Mouse (Mus musculus): Measurements from ENCODE around the gene Map4k5.

Gene Map4k5

GRCm38 (mm10) chr12:69845722-69846121, 47.3 kb downstream of the Map4k5 start:
- CTCF ChIA-PET, result interaction anchor here (0.6 to 1.5 kb wide), 2 partner anchors 18 to 605 kb away, joined by 3 to 9 read pairs; partner anchors contain the start of gene Klhdc1

DNA sequence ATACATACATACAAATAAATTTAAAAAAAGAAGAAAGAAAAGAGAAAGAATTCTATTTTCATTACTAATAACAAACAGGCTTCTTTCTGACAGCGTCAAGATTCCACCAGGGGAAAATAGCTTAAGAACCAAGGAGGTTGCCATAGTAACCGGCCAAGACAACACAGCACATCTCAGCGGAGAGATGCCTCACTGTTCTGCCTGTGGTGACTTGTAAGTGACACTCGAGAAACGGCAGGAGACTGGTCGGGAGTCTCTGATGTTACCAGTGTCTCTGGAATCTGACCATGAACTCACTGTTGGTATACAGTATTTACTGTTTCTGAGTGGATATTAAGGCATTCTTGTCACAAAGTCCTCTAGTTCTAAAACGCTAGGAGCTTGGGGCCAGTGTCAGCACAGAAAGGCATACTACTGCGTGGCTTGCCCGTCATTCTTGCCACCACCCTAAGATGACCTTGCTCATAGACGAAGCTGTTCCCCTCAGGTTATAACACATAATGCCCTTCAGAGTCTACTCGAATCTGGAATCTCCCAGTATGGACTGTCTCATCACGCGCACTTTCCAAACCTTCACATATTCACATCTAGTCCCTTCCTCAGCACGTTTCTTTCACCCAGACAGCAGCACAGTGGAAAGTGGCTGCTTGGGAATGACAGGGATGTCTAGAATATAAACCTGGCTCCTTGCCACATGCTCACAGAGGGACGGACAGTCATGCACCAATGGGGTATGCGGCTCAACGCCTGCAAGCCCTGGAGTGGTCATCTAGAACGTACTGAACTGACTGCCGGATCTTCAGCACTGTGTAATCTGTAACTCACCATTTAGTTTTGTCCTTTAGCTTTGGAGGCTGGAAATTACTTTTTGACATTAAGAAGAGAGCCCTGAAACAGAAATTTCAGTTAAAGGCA, 49.2 kb downstream of the Map4k5 start:
- CTCF ChIA-PET, result interaction anchor here (1.5 kb wide), 1 partner anchor 20 kb away, joined by 9 read pairs; no protein-coding TSS in a partner anchor

- CTCF ChIA-PET, result no interaction called here
These were observed 54.6 kb downstream of the Map4k5 start for GRCm38 (mm10) chr12:69838376-69838775.

- CTCF ChIA-PET, result interaction anchor here (0.9 kb wide), 1 partner anchor 76 kb away, joined by 5 read pairs; no protein-coding TSS in a partner anchor
These were observed 58.9 kb downstream of the Map4k5 start for GRCm38 (mm10) chr12:69833982-69834604.

- CTCF ChIA-PET, result no interaction called here
These were observed 61.6 kb downstream of the Map4k5 start for GRCm38 (mm10) chr12:69831239-69831910.

- CTCF ChIA-PET, result no interaction called here
These were observed 64.8 kb downstream of the Map4k5 start for GRCm38 (mm10) chr12:69828214-69828613.

DNA sequence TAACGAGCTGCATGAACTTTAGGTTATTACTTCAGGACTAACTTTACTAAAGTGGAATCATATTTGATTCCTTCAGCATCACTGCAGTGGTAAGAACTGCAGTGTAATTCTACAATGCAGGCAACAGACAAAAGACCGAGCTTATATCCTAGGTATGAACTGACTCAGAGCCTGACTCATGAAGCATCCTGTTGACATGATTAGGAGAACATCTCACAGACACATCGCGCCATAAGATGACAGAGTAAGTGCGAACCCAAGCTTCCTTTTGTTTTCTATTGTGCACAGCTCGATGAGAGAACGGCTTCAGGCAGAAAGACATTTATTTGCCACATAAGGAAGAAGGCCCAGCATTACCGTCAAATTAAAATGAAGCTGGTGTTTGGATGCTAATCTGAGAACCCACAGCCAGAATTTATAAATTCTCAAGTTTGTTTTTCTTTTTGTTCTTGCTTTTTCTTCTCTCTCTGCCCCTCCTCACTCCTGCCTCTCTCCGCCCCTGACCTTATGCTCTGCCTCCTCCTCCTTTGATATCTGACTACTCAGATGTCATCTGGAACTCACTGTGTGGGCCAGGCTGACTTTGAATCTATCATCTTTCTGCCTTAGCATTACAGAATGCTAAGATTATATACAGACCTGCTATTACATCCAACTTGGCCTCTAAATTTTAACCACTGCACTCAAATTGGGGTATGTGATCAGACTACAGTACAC, 68.0 kb downstream of the Map4k5 start:
- CTCF ChIA-PET, result no interaction called here

DNA sequence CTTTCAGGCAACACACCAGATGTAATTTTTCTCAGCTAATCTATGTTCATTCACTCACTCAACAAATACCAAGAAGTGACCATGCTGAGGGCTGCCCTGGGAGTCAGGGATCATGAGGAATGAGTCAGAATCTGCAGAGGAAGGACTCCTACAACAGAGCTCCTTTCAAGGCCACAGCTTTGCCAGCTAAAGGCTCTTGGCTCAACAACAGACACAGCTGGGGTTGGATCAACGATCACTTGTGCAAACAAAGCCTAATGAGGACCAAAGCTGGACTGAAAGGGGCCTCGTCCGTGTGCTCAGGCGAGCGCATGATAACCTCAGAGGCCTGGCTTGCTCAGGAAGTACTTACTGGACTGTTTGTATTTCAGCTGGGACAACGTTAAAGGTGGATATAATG, 78.7 kb downstream of the Map4k5 start:
- CTCF ChIA-PET, result no interaction called here

- CTCF ChIA-PET, result interaction anchor here (0.6 kb wide), 1 partner anchor 92 kb away, joined by 3 read pairs; no protein-coding TSS in a partner anchor
These were observed 79.4 kb downstream of the Map4k5 start for GRCm38 (mm10) chr12:69813596-69813995.

DNA sequence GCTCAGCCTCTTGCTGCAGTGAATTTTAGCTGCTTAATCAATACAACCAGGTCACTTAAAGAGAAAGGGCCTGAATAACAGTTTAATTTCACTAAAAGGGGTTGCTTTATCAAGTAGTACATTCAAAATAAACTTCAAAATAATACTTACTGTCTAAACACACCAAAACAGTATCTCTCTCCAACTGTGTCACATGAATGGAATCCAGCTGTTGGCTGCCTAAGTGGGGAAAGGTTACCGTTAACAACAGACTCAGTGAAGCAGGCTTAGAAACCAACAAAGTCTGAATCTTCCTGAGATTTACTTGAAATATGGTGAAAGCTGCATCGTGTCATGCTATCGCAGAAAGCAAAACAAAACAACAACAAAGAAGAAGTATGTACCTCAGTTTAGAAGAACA, 80.0 kb downstream of the Map4k5 start:
- CTCF ChIA-PET, result no interaction called here

- CTCF ChIA-PET, result no interaction called here
These were observed 81.0 kb downstream of the Map4k5 start for GRCm38 (mm10) chr12:69811976-69812375.

GRCm38 (mm10) chr12:69809439-69809838, 83.6 kb downstream of the Map4k5 start:
- CTCF ChIA-PET, result no interaction called here

- CTCF ChIA-PET, result no interaction called here
These were observed 85.5 kb downstream of the Map4k5 start for GRCm38 (mm10) chr12:69807399-69807985.

- CTCF ChIA-PET, result no interaction called here
These were observed 87.9 kb downstream of the Map4k5 start for GRCm38 (mm10) chr12:69805148-69805547.

DNA sequence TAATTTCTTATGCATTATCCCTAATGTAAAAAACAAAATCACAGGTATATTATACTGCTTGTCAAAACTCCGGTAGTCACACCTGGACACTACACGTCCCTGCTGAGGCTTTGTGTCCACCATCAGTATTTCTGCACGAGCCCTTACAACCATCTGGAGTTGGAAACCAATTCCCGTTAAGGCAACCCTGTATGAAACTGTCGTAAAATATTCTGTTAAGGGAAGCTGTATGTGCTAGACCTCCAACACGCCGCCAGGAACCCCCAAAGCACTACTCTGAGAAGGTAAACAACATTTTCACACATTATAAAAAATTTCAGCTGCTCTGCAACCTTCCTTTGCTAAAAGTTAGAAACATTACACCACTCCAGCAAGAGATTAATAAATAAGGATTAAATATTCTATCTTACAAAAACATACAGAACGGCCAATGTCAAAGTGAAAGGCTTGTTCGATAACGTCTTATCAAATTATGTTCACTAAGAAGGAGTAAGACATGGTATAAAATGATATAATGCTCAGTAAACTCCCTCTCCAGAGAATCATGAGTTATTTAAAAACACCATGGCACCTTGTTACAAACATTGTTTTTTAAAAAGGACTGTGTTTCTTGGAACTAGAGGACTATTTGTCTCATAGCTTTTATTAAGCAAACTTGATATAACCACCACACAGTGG, 88.5 kb downstream of the Map4k5 start:
- CTCF ChIA-PET, result no interaction called here

GRCm38 (mm10) chr12:69803196-69803595, 89.8 kb downstream of the Map4k5 start:
- CTCF ChIA-PET, result no interaction called here

GRCm38 (mm10) chr12:69800586-69800985, 92.4 kb downstream of the Map4k5 start:
- CTCF ChIA-PET, result no interaction called here

DNA sequence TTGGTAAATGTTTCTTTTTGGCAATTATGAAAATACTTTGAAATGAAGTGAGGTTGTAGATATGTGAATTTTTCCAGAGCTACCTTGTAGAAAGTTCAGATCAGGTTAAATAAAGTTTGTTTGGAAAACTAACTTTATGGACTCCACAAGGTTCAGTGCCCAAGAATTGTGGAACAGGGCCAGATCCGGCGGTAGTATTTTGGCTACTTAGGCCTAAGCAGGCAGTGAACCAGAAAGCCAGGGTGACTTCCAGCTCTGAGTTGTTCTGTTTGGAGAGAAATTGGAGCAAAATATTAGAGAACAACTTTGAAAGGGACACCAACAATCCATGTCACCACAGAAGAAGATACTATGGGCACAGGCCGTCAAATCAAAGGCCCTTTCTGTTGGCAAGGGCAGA, 96.7 kb downstream of the Map4k5 start:
- CTCF ChIA-PET, result no interaction called here

DNA sequence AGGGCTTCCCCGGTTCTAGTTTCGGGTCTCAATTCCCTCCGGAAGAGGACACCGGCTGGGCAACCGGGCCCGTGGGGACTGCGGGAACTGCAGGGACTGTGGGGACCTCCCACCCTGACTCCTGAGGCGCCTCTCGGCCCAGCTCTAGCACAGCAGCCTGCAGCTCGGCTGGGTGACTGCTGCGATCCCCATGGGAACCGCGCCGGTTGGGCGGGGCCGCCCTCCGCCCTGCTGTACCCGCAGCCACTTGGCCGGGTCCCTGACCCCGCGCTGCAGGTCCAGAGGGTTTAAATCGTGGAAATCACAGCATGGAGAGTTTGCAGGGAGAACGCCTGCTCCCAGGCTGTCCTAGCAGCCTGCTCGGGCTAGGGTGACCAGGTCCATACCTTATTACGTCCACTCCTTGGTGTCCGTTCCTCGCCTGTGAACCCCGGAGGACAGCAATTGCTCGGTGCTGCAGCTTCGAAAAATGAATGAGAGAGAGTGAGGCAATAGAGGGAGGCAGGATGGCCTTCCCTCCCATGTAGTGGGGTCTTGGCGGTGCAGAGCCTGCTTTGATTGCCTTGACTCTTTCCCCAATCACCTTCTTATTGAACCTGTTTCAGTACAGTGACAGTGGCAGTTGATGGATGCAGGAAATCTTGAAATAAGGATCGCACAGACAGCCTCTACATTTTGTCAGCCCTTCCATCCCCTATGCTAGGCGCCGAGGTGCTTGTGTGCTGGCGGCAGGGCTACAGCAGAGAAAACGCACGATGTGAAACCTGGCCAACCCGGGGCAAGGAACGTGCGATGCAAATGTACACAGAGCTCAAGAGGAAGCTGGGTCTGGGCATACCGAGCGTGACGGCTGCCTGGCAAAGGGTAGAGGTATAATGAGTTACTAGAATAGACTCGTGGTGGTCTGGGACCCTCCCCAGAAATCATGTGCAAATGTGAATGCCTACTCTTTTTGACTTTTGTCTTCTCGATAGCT, 102.2 kb downstream of the Map4k5 start, which contains the start of gene Cdkl1:
Cdkl1 (minus strand) TSS at position 738 of the 976 bp plus-strand sequence.
- CTCF ChIA-PET, result interaction anchor here (0.6 kb wide), 1 partner anchor 440 kb away, joined by 3 read pairs; no protein-coding TSS in a partner anchor
